Mouse (Mus musculus) hindbrain, embryonic 13.5 days (tissue): ENCODE results near the gene Gm45208. TPM values are rescaled to one million over a fixed set of nuclear protein-coding genes. Genes with fewer than 3 reads are reported as not detected.

Source experiments
- ATAC-seq: fragments of 200-750 bp; cut with Nextera tagmentation; 2 replicates; pipeline ENCODE4 v1.8.0; 2017; ENCODE audit warnings: moderate TSS enrichment; ENCODE audit not compliant: low FRiP score
- H3K27ac ChIP-seq: fragments of 300-500 bp; sonication (generic); 2 replicates; pipeline ENCODE4 v1.5.1; 2015; ENCODE audit warnings: inconsistent platforms, mild to moderate bottlenecking, moderate library complexity
- H3K27me3 ChIP-seq: fragments of 300-500 bp; sonication (generic); 2 replicates; pipeline ENCODE4 v1.6.1; 2015; ENCODE audit warnings: mild to moderate bottlenecking, inconsistent platforms
- H3K36me3 ChIP-seq: fragments of 300-500 bp; sonication (generic); 2 replicates; pipeline ENCODE4 v1.6.1; 2015; ENCODE audit warnings: mild to moderate bottlenecking, inconsistent platforms
- H3K4me1 ChIP-seq: fragments of 300-500 bp; sonication (generic); replicated peaks from 2 replicates; pipeline ENCODE4 v1.6.1; 2015; ENCODE audit warnings: inconsistent platforms
- H3K4me2 ChIP-seq: fragments of 300-500 bp; sonication (generic); 2 replicates; pipeline ENCODE4 v1.6.1; 2015; ENCODE audit warnings: inconsistent platforms, mild to moderate bottlenecking, moderate library complexity
- H3K4me3 ChIP-seq: fragments of 300-500 bp; sonication (generic); 2 replicates; pipeline ENCODE4 v1.5.1; 2015; ENCODE audit warnings: mild to moderate bottlenecking, inconsistent platforms
- H3K9ac ChIP-seq: fragments of 300-500 bp; sonication (generic); 2 replicates; pipeline ENCODE4 v1.6.1; 2015; ENCODE audit warnings: mild to moderate bottlenecking, inconsistent platforms
- H3K9me3 ChIP-seq: fragments of 300-500 bp; sonication (generic); 2 replicates; pipeline ENCODE4 v1.6.1; 2016; ENCODE audit warnings: inconsistent platforms
- WGBS: fragments of 180-500 bp; shearing (Covaris S2); methylation state at CpG from one replicate; pipeline ENCODE4 v1.1.7; 2015; 5-methylcytosine and 5-hydroxymethylcytosine counted together
- polyA plus RNA-seq: library from polyadenylated mRNA; unstranded; fragments of >200 nt; fragmentation: Nextera tagmentation; extraction: Ambion mirVana; gene quantifications from 2 replicates; pipeline ENCODE4 v1.2.1, GENCODE M21; 2015

The Gm45208 gene
- 0.60 TPM in 1 of 2 replicates, not detected in the other for polyA plus RNA-seq

GRCm38 (mm10) chrX:7721514-7722281, at the start of gene Gm45208:
Gene Gm45208 (plus strand): TSS chrX:7722245.
- H3K36me3 ChIP-seq: peaks cover 20% of the 10 kb centered on the region
- 18% methylated on average over 22 of the region's 22 CpGs for WGBS
- H3K9me3 ChIP-seq: no peaks in the 10 kb centered on the region

GRCm38 (mm10) chrX:7672739-7673138, 49.3 kb upstream of the Gm45208 start:
- Histone ChIP-seq H3K36me3 (no peaks in the 10 kb centered on the region), H3K4me2 (no peak overlapping the region), H3K4me3 (no peak overlapping the region), H3K27ac (no peak overlapping the region), H3K27me3 (0 out of 2 replicates have a peak, but pooled peaks cover 6% of the 10 kb centered on the region), H3K9me3 (no peaks in the 10 kb centered on the region), H3K9ac (no peak overlapping the region), H3K4me1 (no peaks in the 10 kb centered on the region)
- no peak for ATAC-seq
- WGBS: 54% methylated on average over 6 of the region's 6 CpGs

More at GRCm38 (mm10) chrX:7721514-7722281, at the start of gene Gm45208:
- Histone ChIP-seq H3K4me3 (peak within 1 kb of the TSS; percentile 54), H3K4me2 (peak within 1 kb of the TSS; percentile 67), H3K27me3 (no peaks in the 10 kb centered on the region), H3K27ac (peak within 1 kb of the TSS; percentile 92), H3K4me1 (peaks cover 6% of the 10 kb centered on the region), H3K9ac (peak within 1 kb of the TSS; percentile 70)
- peak; percentile 85 for ATAC-seq

GRCm38 (mm10) chrX:7673578-7674281, 48.3 kb upstream of the Gm45208 start:
- Histone ChIP-seq H3K27me3 (0 out of 2 replicates have a peak, but pooled peaks cover 6% of the 10 kb centered on the region), H3K36me3 (no peaks in the 10 kb centered on the region), H3K27ac (no peak overlapping the region), H3K4me3 (no peak overlapping the region), H3K4me1 (no peaks in the 10 kb centered on the region), H3K4me2 (peak overlapping the region; percentile 45; the same call in 1 of the 2 replicates), H3K9ac (no peak overlapping the region), H3K9me3 (no peaks in the 10 kb centered on the region)
- WGBS: 36% methylated on average over 12 of the region's 12 CpGs
- ATAC-seq: no peak

- Histone ChIP-seq H3K36me3 (no peaks in the 10 kb centered on the region), H3K9me3 (no peaks in the 10 kb centered on the region), H3K27me3 (0 out of 2 replicates have a peak, but pooled peaks cover 6% of the 10 kb centered on the region), H3K27ac (no peak overlapping the region), H3K4me1 (no peaks in the 10 kb centered on the region), H3K4me2 (peak overlapping the region; percentile 45), H3K9ac (0 out of 2 replicates have a peak overlapping the region, but pooled peaks have one; percentile 24), H3K4me3 (peak overlapping the region; percentile 23)
- 35% methylated on average over 28 of the region's 28 CpGs for WGBS
- peak; percentile 22; the same call in 1 of the 2 replicates for ATAC-seq
These were observed 47.6 kb upstream of the Gm45208 start for GRCm38 (mm10) chrX:7674284-7675000.

GRCm38 (mm10) chrX:7675001-7675380, 47.1 kb upstream of the Gm45208 start:
- Histone ChIP-seq H3K4me3 (peak overlapping the region; percentile 23), H3K27me3 (0 out of 2 replicates have a peak, but pooled peaks cover 6% of the 10 kb centered on the region), H3K27ac (no peak overlapping the region), H3K4me2 (peak overlapping the region; percentile 45), H3K9me3 (no peaks in the 10 kb centered on the region), H3K9ac (0 out of 2 replicates have a peak overlapping the region, but pooled peaks have one; percentile 24), H3K36me3 (no peaks in the 10 kb centered on the region), H3K4me1 (no peaks in the 10 kb centered on the region)
- 34% methylated on average over 10 of the region's 10 CpGs for WGBS
- 0 out of 2 replicates have a peak, but pooled peaks have one; percentile 9 for ATAC-seq

GRCm38 (mm10) chrX:7678986-7679385, 43.1 kb upstream of the Gm45208 start:
- Histone ChIP-seq H3K9me3 (no peaks in the 10 kb centered on the region), H3K27ac (no peak overlapping the region), H3K9ac (no peak overlapping the region), H3K4me2 (no peak overlapping the region), H3K36me3 (no peaks in the 10 kb centered on the region), H3K4me3 (no peak overlapping the region), H3K27me3 (0 out of 2 replicates have a peak, but pooled peaks cover 3% of the 10 kb centered on the region), H3K4me1 (no peaks in the 10 kb centered on the region)
- 42% methylated on average over 3 of the region's 3 CpGs for WGBS
- no peak for ATAC-seq

- ATAC-seq: peak; percentile 86
- H3K27ac ChIP-seq: no peak overlapping the region
- H3K36me3 ChIP-seq: no peaks in the 10 kb centered on the region
- no peaks in the 10 kb centered on the region for H3K9me3 ChIP-seq
- H3K4me3 ChIP-seq: peak overlapping the region; percentile 28
- H3K9ac ChIP-seq: 0 out of 2 replicates have a peak overlapping the region, but pooled peaks have one; percentile 39
- peak overlapping the region; percentile 48 for H3K4me2 ChIP-seq
- H3K27me3 ChIP-seq: 0 out of 2 replicates have a peak, but pooled peaks cover 3% of the 10 kb centered on the region
- 17% methylated on average over 27 of the region's 27 CpGs for WGBS
- no peaks in the 10 kb centered on the region for H3K4me1 ChIP-seq
These were observed 42.5 kb upstream of the Gm45208 start for GRCm38 (mm10) chrX:7679405-7680056.

GRCm38 (mm10) chrX:7680057-7680412, 42.0 kb upstream of the Gm45208 start:
- peak; percentile 65; the same call in 1 of the 2 replicates for ATAC-seq
- Histone ChIP-seq H3K27ac (no peak overlapping the region), H3K36me3 (no peaks in the 10 kb centered on the region), H3K4me3 (peak overlapping the region; percentile 28), H3K27me3 (0 out of 2 replicates have a peak, but pooled peaks cover under 1% of the 10 kb centered on the region), H3K4me1 (no peaks in the 10 kb centered on the region), H3K4me2 (peak overlapping the region; percentile 48), H3K9ac (0 out of 2 replicates have a peak overlapping the region, but pooled peaks have one; percentile 39), H3K9me3 (no peaks in the 10 kb centered on the region)
- 21% methylated on average over 12 of the region's 12 CpGs for WGBS

GRCm38 (mm10) chrX:7680864-7681263, 41.2 kb upstream of the Gm45208 start, which contains the start of gene Magix:
Gene Magix (minus strand): TSS chrX:7681251.
- Histone ChIP-seq H3K4me3 (peak within 1 kb of the TSS; percentile 28), H3K4me1 (no peaks in the 10 kb centered on the region), H3K9me3 (no peaks in the 10 kb centered on the region), H3K27me3 (no peaks in the 10 kb centered on the region), H3K9ac (0 out of 2 replicates have a peak within 1 kb of the TSS, but pooled peaks have one; percentile 39), H3K36me3 (no peaks in the 10 kb centered on the region), H3K27ac (no peak within 1 kb of the TSS), H3K4me2 (peak within 1 kb of the TSS; percentile 48)
- ATAC-seq: no peak
- WGBS: 66% methylated on average over 14 of the region's 14 CpGs

GRCm38 (mm10) chrX:7688321-7688720, 33.7 kb upstream of the Gm45208 start:
- no peak overlapping the region for H3K4me2 ChIP-seq
- no peaks in the 10 kb centered on the region for H3K36me3 ChIP-seq
- WGBS: 97% methylated on average over 2 of the region's 2 CpGs
- H3K27me3 ChIP-seq: no peaks in the 10 kb centered on the region
- H3K9me3 ChIP-seq: no peaks in the 10 kb centered on the region
- H3K4me3 ChIP-seq: no peak overlapping the region
- H3K4me1 ChIP-seq: no peaks in the 10 kb centered on the region
- ATAC-seq: no peak
- no peak overlapping the region for H3K27ac ChIP-seq
- H3K9ac ChIP-seq: no peak overlapping the region

GRCm38 (mm10) chrX:7690486-7690885, 31.6 kb upstream of the Gm45208 start:
- Histone ChIP-seq H3K36me3 (no peaks in the 10 kb centered on the region), H3K27ac (no peak overlapping the region), H3K9me3 (no peaks in the 10 kb centered on the region), H3K4me3 (no peak overlapping the region), H3K9ac (no peak overlapping the region), H3K4me1 (no peaks in the 10 kb centered on the region), H3K27me3 (no peaks in the 10 kb centered on the region), H3K4me2 (no peak overlapping the region)
- no peak for ATAC-seq
- WGBS: 73% methylated on average over 3 of the region's 3 CpGs
